Mouse (Mus musculus): ENCODE measurements around the gene A730071L15Rik. TPM values are rescaled to one million over a fixed set of nuclear protein-coding genes. Genes with fewer than 3 reads are reported as not detected.

Gene A730071L15Rik
- 0.08 and 0.10 TPM in 2 replicates for polyA plus RNA-seq (2012; rRNA removed)

GRCm38 (mm10) chr11:6199410-6200086, at the start of gene A730071L15Rik:
TSS of gene A730071L15Rik (plus strand) at chr11:6200029.

GRCm38 (mm10) chr11:6200087-6200569, 299 bp downstream of the A730071L15Rik start, which contains the start of gene Nudcd3:
TSS of gene Nudcd3 (minus strand) at chr11:6200415.

GRCm38 (mm10) chr11:6230012-6230411, 30.2 kb downstream of the A730071L15Rik start, which contains the start of gene Npc1l1:
TSS of gene Npc1l1 (minus strand) at chr11:6230143.

Other genes starting within 250 kb of the A730071L15Rik start
- gene Gck, start 249.9 kb upstream of the A730071L15Rik start, polyA plus RNA-seq (2012; rRNA removed): 9.9 and 21.9 TPM in 2 replicates
- 17.0 and 19.3 TPM in 2 replicates for gene Ykt6, start 244.3 kb upstream of the A730071L15Rik start, polyA plus RNA-seq (2012; rRNA removed)
- gene Camk2b, start 133.7 kb upstream of the A730071L15Rik start, polyA plus RNA-seq (2012; rRNA removed): 2.4 and 2.7 TPM in 2 replicates
- 9.7 and 10.7 TPM in 2 replicates for gene Nudcd3, start 386 bp downstream of the A730071L15Rik start, polyA plus RNA-seq (2012; rRNA removed)
- 0.02 and 0.05 TPM in 2 replicates for gene Npc1l1, start 30.1 kb downstream of the A730071L15Rik start, polyA plus RNA-seq (2012; rRNA removed)
- 24.9 and 26.7 TPM in 2 replicates for gene Ddx56, start 67.7 kb downstream of the A730071L15Rik start, polyA plus RNA-seq (2012; rRNA removed)
- gene Tmed4, start 74.8 kb downstream of the A730071L15Rik start, polyA plus RNA-seq (2012; rRNA removed): 63.3 and 69.6 TPM in 2 replicates
- 28.2 and 33.8 TPM in 2 replicates for gene Ogdh, start 91.6 kb downstream of the A730071L15Rik start, polyA plus RNA-seq (2012; rRNA removed)
- 3.6 and 4.6 TPM in 2 replicates for gene Zmiz2, start 189.0 kb downstream of the A730071L15Rik start, polyA plus RNA-seq (2012; rRNA removed)
- gene Ppia, start 215.4 kb downstream of the A730071L15Rik start, polyA plus RNA-seq (2012; rRNA removed): 1,736 and 1,766 TPM in 2 replicates
- 57.5 and 58.3 TPM in 2 replicates for gene H2afv, start 244.4 kb downstream of the A730071L15Rik start, polyA plus RNA-seq (2012; rRNA removed)